Mouse (Mus musculus): Measurements from ENCODE around the gene Simc1.
A peak's percentile ranks its signal among the peaks of the same experiment; 100 is the strongest.

Simc1 gene

DNA sequence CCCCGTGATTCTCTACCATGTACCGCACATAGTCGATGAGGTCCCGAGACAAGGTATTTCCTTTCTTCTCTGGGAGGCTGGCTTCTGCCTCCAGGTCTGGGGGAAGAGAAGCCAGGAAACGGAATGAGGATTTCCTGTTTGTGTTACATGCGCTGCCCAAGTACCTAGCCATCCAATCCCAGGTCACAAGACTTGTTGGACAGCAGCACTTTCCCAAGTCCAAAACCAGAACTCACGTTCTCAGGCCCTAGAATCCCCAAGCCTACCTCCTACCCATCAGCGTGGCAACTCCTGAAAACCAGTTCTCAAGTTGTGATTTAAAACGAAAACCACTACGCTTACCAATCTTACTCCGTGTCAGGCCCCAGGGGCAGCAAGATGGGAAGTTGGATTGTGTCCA lies 82.3 kb downstream of the Simc1 start:
- DNase-seq (ENCODE audit: low spot score): no peak

DNA sequence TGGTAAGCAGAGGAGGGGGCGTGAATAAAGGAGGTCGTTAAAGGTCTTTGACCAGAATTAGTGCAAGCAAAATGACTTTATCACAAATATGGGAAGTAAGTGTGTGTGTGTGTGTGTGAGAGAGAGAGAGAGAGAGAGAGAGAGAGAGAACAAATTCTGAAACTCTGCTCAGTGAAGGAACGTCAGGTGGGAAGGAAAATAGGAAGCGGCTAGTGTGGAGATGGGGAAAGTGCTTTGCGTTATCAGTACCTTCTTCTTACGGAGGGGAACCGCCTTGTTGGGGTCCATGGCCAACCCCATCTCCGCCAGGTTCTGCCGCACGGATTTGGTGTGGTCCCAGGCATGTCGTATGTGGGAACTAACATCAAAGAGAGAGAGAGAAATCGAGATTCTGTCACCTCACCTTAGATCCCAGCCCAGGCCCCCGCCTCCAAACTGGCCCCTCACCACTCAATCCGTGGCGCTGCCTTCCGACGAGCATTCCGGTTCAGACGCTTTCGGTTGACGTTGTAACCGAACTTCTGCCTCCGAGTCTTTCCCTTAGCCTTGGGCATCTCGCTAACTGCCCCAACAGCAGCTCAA lies 85.9 kb downstream of the Simc1 start:
- DNase-seq (ENCODE audit: low spot score): no peak

DNA sequence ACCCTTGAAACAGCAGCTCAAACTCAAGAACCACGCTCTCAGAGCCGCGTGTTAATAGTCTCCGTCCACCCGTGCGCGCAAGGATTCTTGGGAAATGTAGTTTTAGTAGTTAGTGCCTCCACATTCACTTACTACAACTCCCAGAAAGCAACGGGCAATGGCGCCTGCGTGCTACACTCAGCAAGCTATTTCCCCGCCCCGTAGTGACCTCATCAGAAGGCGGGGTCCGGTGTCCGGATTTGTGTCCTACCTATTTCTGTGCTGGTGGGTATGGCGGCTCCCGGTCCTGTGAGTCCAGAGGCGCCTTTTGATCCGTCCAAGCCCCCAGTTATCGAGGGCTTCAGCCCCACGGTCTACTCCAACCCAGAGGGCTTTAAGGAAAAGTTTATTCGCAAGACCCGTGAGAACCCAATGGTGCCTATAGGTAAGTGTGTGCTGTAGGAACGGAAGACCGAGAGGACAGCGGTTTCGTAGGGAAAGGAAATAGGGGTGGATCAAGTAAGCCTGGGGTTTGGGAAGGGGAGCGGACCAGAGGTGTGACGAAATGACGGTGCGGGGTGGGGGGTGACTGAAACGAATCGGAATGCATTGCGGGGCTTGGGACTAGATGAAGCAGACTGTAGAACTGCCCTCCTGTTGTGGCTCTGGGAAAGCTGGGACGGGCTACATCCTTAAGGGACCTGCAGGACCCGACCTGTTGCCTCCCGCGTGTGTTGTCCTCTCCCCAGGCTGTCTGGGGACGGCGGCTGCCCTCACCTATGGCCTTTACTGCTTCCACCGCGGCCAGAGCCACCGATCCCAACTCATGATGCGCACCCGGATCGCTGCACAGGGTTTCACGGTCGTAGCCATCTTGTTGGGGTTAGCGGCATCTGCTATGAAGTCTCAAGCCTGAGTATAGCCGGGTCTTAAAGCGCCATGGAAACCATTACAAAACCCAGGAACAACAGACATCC lies 86.7 kb downstream of the Simc1 start, which contains the start of the genes Nop16 and Higd2a:
Gene Nop16 (minus strand): TSS at position 95 of the 956 bp plus-strand sequence.
Gene Higd2a (plus strand): TSS at position 212 of the 956 bp plus-strand sequence.
- DNase-seq (ENCODE audit: low spot score): peak; percentile 75

DNA sequence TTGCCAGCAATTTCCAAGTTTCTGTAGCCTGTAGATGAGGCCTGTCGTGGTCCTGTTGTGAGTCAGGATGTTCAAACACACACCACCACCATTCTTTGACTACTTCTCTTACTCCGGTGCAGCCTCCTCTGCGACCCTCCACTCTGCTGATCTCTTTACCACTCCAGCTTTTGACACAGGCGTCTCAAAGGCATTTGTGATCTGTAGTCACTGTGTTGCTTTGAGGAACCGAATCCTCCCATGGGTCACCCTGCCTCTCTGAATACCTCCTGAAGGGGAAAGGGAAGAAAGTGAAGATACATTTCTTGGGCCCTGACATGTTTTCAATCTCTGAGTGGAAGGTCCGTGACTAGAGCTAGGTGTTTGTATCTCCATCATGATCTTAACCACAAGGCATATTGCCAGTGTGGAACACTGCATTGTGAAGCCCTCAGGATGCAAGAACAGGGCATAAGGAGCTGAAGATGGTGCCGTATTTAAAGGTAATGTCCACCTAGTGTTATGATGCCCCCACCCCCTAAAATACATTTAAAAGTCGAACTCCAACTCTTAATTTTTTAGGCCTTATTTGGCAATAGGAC lies 88.3 kb downstream of the Simc1 start:
- no peak for DNase-seq (ENCODE audit: low spot score)

DNA sequence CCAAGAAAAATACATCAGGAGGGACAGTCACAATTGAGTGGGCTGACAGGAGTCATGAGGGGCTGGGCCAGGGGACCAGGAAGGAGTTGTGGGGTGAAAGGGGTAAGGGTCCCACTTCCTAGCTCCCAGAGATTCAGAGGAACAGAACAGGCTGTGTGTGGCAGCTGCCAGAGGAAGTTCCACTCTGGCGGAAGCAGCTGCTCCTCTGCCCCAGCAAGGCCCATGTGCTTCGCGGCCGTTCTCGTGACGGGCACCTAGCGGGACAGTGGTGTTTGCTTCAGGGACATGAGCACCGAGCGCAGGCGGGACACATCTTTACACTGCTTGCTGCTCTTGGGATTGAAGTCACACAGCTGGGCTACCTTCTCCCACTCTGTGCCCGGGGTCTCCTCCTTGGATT lies 90.0 kb downstream of the Simc1 start:
- DNase-seq (ENCODE audit: low spot score): no peak

DNA sequence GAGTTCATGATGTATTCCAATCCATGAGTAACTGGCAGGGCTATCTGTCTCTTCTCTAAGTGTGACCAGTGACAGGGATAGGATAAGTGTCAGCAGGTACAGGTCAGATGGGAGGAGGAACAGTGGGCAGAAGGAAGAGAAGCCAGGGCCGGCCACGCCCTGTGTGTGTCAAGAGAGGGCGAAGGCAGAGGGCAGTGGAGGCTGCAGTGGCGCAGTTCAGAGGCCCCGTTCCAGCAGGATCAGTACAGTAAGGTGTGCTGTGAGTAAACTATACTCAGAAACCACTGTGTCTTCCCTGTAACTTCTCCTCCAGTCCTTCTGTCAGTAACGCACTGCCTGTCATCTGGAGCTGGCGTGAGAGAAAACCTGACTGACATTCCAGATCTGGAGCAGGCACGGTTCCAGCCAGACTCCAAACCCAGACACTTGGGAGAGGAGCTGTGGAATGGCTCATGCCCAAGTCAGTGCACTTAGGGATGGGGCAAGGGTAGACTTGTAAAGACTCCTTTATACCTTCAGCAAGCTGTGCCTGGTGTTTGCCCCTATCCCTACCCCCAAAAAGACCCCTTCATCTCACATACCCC lies 92.6 kb downstream of the Simc1 start:
- DNase-seq (ENCODE audit: low spot score): no peak

DNA sequence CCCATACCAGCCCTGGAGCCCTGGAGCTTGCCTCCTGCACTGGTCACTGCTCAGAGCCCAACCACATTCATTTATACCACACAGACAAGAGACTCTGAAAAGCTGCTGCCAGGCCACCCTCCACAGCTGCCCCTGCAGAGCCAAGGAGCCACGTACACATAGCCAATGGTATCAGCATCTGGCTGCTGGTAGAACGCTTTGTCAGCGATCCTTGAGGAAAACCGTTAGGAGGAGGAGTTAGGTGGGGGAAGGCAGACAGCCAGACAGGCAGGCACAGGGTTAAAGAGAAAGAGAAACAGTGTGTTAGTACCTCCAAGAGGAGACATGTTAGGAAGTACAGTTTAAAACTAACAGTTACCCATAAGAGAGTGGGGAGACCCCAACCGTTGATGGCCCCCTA lies 93.3 kb downstream of the Simc1 start:
- no peak for DNase-seq (ENCODE audit: low spot score)

DNA sequence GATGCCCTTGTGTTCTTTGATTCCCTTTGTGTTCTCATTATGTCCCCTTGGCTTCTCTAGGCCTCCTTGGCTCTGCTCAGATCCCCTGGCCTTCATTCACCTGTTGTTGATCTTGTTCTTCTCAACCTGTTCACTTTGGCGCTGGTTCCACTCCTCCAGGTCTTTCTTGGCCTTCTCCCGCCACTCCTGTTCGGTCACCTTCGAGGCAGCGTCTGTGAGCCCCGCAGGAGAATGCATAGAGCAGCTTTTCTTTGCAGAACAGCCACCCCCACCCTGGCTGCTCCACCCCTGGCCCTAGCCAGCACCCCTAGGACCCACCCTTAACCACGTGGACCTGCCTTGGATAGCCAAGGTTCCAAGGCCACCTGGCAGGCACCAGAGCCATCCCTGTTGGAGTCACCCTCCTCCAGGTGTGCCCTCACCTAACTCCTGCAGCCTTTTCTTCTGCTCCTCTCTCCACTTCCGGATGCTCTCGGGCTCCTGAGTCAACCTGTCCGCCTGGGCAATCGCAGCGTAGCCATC lies 95.1 kb downstream of the Simc1 start:
- DNase-seq (ENCODE audit: low spot score): no peak
